Mouse (Mus musculus) liver, embryonic 14.5 days (tissue): ENCODE measurements around the gene S100a8.

Experiments used
- CTCF ChIP-seq: IDR thresholded peaks from 2 replicates; pipeline ENCODE4 v1.5.1; 2016; ENCODE audit warnings: antibody characterized with exemption, low read depth, control low read depth
- EP300 ChIP-seq: IDR thresholded peaks from 2 replicates; pipeline ENCODE4 v1.6.1; 2016; ENCODE audit warnings: antibody characterized with exemption, low read depth

DNA sequence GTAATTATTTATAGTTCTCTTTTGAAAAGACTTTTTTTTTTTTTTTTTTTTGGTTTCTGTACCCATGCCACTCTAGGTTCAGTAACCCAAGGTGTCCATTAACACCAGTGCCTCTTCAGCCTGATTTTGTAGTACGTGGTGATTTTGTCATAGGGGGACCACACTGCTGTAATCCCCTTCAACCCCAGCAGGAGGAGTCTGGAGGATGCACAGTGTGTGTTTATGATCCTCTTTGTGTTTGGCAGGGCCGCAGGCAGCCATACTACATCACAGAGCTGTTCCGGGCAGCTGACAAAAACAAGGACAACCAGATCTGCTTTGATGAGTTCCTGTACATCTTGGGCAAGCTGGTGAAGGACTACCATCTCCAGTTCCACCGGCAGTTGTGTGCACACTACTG lies 11.4 kb upstream of the S100a8 start:
- peak; percentile 36; the same call in 1 of the 2 replicates for TF ChIP-seq CTCF
- no peak for TF ChIP-seq EP300
